Mouse (Mus musculus) adrenal gland, adult 8-10 months (tissue): ENCODE results near the gene Nckap5. TPM values are rescaled to one million over a fixed set of nuclear protein-coding genes. Genes with fewer than 3 reads are reported as not detected.

Experiments used
- DNase-seq: peaks from one replicate; pipeline ENCODE4 v3.0.0; 2022
- total RNA-seq, 4 experiments: library from RNA; stranded (reverse); gene quantifications; 2 replicates each; pipeline ENCODE4 v1.2.4; 2022

Gene Nckap5
- total RNA-seq, 4 experiments from 2014 or later = 60.0 to 98.8 (median 71.8) TPM

DNA sequence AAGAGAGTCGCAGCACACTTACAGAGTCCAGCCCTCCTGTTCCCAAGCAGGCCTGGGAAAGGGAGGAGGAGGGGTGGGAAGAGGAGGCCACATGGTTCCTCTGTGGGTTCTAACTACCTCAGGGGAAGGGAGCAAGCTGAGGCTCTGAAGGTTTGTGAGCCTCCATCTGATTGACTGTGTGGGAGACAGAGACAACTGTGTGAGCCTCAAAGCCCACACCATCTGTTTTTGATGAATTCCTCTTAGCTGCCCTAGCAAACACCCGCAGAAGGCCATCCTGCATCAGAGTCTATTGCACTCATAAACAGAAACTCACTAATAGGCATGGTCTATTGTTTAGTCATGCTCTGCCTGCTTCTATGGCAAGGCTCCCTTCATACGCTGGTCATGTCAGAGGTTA, 834.1 kb downstream of the Nckap5 start:
- no peak for DNase-seq

GRCm38 (mm10) chr1:125987803-125988202, 842.8 kb downstream of the Nckap5 start:
- no peak for DNase-seq

- DNase-seq = no peak
These were observed 846.0 kb downstream of the Nckap5 start for GRCm38 (mm10) chr1:125984570-125984969.

DNA sequence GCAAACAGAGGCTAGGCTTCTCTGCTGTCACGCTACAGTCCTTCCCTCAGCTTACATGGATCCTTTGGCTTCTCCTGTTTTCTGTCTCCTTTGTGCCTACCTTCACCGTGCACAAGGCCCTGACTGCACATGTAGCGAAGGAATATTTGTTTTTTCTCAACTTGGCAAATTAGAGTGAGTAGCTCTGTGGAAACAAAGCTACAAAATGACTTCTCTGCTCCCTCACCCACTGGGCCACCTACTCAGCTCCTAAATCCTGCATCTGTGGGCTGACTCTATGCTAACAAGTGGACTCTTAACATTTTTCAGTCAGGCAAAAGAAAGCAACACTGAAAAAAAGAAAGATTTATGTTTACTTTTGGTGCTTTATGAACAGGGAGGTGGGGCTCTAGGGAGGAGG, 856.0 kb downstream of the Nckap5 start:
- DNase-seq = no peak

GRCm38 (mm10) chr1:125971933-125972332, 858.7 kb downstream of the Nckap5 start:
- no peak for DNase-seq

DNA sequence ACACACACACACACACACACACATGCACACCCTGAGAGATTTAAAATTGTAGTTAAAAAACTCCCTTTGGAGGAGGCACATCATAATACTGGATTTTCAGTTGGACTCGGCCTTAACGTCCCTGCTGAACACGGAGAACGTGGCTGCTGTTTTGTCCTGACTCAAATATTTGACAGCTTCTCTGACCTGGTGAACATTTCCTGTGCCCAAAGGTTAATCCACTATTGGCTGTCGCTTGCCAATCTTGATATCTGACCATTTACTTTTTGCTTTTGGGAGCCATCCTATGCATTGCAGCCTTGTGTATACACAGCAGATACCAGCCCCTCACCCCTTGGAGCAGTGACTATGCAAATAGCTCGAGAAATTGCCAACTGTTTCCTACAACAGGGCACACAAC, 862.9 kb downstream of the Nckap5 start:
- no peak for DNase-seq

DNA sequence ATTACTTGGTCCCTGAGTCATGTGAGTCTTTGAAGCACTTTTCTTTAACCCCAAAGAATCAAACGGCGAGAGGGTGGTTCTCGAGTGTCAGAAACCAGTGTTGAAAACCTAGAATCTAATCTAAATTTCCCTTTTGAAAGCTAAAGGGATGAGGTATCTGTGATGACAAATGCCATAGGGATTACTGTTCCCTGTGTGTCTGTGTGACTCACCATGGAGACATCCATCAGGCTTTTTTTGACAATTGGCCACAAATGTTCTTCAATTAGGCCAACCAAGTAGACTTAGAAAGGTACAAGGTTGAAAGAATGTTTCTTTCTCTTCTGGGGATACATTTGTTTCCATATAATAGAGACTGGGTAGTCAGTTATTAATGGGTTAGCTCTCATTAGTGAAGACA, 879.6 kb downstream of the Nckap5 start:
- DNase-seq = peak; percentile 10

DNA sequence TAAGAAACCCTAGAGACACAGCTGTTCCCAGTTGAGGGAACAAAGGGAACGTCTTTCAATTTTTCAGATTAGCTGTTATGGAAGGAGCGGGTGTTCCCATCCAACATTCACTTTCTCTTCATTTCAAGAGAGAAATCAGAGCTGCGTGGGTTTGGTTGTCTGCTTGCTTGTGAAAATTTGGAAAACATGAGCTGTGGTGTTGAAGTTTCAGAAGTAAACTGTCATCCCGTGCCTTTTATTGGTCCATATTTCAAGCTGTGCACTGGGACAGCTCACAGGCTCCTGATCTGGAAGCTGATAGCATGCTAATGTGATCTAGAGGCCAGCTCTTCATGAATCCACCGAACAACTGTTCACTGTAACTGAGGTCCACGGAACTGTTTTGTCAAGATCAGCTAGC, 881.5 kb downstream of the Nckap5 start:
- no peak for DNase-seq

- DNase-seq = no peak
These were observed 885.5 kb downstream of the Nckap5 start for GRCm38 (mm10) chr1:125945136-125945535.

- no peak for DNase-seq
These were observed 887.3 kb downstream of the Nckap5 start for GRCm38 (mm10) chr1:125943305-125943704.

DNA sequence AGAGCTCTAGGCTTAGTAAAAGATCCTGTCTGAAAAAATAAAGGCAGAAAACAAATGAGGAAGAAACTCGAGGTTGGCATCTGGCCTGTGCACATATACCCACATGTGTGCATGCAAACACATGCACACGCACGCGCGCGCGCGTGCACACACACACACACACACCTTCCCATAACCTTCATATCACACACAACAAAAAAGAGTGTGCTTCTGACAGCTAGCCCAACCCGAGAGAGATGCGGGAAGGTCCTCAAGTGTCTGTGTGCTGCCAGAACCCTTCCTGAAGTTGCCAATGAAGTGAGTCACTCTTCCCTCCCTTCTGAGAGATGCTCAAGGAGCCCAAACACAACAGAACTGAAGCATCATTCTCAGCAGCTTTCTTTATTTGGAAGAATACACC, 905.1 kb downstream of the Nckap5 start:
- DNase-seq = no peak

DNA sequence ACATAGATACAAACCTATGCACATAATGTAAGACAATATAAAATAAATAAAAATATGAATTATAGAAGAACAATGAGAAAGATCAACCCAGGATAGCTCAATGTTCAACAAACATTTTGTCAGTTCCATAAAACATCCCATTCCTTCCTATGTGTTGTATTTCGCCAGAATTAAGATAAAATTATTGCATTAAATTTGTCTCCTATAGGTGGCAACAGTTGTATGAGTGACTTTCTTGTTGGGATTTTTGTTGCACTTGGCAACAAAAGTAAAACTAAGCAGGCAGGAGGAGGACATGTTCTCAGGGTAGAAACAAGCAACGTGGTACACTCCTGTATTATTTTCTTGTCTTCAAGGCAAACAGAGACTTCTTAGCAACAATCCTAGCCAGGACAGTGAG, 907.5 kb downstream of the Nckap5 start:
- DNase-seq = no peak

DNA sequence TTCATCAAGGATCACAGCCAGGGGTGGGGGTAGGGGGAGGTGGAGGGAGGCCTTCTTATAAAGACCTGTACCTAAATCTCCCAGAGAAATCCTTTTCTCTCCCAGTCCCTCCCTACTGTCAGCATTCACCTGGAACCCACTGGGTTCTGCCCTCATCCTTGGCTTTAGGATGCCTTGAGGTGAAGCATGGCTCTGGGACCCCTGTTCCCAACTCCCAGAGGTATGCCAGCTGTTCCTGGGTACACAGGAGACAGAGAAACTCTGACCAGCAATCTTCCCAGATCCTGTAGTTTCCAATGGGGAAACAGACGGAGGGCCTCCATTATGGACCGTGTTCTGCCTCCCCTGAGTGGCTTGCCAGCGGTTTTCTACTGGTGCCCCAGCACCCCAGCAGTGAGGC, 909.9 kb downstream of the Nckap5 start:
- no peak for DNase-seq

- DNase-seq = peak; percentile 4
These were observed 917.7 kb downstream of the Nckap5 start, which contains the start of gene Lypd1 for GRCm38 (mm10) chr1:125912601-125913600. Gene Lypd1 (minus strand): TSS chr1:125913101.

DNA sequence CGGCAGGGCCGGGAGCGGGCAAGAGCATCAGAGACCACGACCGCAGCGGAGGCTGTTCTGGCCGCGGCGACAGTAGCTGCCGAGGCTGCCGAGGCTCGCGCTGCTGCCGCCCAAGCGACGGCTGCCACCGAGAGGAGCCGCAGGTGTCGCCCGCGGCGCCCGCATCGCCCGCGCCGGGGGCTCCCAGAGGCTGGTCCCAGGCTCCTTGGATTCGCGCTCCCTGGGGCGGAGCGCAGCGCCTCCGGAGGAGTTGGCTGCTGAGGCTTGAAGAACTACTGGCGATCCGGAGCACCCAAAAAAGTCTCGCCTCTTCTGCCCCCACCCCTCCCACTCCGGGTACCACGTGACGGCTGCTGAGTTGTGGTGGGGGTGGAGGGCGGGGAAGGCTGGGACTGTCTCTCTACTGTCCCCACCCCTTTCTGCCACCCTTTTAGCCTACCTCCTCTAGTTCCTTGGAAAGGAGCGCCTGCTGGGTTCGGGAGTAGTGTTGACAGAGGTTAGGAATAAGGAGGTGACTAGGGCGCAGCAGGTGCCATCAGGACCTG, 918.6 kb downstream of the Nckap5 start:
- peak; percentile 35 for DNase-seq

DNA sequence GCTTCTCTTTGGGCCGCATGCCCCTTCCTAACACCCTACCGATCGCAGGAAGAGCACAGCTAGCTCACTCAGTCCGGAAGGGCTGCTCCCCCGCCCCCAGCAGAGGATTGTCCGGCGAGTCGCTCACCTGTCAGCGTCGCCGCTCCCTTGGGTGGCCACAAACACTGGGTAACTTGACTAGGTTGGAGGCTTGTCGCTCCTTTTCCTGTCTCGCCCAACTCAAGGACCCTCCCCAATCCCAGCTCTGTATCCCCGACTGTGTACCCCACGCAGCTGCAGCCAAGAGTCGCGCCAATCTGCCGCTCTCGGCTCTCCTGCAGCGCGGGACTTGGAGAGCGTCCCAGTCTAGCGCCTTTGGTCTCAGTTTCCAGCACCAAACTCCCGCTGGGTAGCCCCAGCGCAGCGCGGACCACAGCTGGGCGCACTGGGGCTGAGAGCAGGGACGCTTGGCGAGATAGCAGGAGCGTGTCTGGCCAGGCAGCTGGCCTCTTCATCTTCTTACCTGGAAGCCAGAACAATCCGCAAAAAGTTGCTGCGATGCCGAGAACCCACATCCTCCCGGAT, 919.2 kb downstream of the Nckap5 start:
- DNase-seq = no peak

GRCm38 (mm10) chr1:125910871-125911265, 919.7 kb downstream of the Nckap5 start:
- DNase-seq = no peak

- no peak for DNase-seq
These were observed 920.3 kb downstream of the Nckap5 start for GRCm38 (mm10) chr1:125910211-125910870.

GRCm38 (mm10) chr1:125893158-125893557, 937.4 kb downstream of the Nckap5 start:
- no peak for DNase-seq

DNA sequence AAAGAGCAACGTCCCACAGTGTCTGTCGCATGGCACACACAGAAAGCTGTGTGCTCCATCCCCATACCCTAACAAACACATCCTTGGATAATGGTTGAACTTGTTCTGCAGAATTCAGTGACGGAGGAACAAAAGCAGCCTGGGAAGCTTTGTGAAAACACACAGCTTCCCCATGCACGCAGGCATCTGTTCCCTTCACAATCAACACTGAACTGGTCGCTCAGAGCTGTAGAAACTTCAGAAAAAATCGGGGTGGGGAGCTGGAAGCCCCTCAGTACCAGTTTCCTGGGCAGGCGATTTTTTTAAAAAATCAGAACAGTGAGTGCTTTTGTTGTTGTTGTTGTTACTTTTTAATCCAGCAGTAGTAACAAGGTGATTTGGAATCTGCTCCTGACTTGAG, 960.5 kb downstream of the Nckap5 start:
- no peak for DNase-seq
